Mouse (Mus musculus) heart, adult 2 months (tissue): ENCODE measurements at regions not wholly inside any gene's neighbourhood (a gene's known extent, or its start where the extent isn't known, plus 50 kb on each side); places are given as distances from the start of the nearest gene placed in this dataset.

Source experiments
- CTCF ChIP-seq: fragments of 200-600 bp; IDR thresholded peaks from 2 replicates; pipeline ENCODE4 v1.8.1; 2022; ENCODE audit warnings: antibody characterized with exemption, mild to moderate bottlenecking, moderate library complexity
- EP300 ChIP-seq: fragments of 200-500 bp; IDR thresholded peaks from 2 replicates; pipeline ENCODE4 v1.6.1; 2011; ENCODE audit warnings: low read depth, low read length, control low read depth; ENCODE audit not compliant: insufficient read depth
- POLR2A ChIP-seq: fragments of 200-500 bp; IDR thresholded peaks from 2 replicates; pipeline ENCODE4 v1.6.1; 2011; ENCODE audit warnings: mild to moderate bottlenecking, low read depth, low read length, control low read depth; ENCODE audit not compliant: insufficient read depth

DNA sequence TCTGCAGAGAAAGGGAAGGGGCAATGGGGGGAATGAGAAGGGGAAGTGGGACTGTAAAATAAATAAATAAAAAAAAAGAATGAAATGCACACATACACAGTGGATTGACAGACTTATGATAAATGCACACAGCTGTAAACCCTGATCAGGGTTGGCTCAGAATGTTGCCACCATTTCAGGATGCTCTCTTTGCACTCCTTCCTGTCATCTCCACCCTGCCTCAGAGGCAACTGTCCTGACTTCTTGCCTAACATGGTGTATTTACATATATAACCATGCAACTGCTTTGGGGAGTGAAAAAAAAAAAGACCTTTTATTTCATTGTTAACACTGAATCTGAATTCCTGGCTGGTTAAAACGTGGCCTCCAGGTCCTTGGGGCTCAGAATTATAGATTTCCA lies 149.4 kb downstream of the Kcnrg start:
- no peak for TF ChIP-seq CTCF
- no peak for TF ChIP-seq POLR2A
- no peak for TF ChIP-seq EP300
